Mouse (Mus musculus): Measurements from ENCODE around the gene Vax2. TPM values are rescaled to one million over a fixed set of nuclear protein-coding genes. Genes with fewer than 3 reads are reported as not detected.

The Vax2 gene
- polyA plus RNA-seq, 1 experiment from 2014 or later = not detected

GRCm38 (mm10) chr6:83714221-83715123, 3.4 kb downstream of the Vax2 start:
- Histone ChIP-seq H3K4me3 (ENCODE audit: low read depth, low read length) (no peak overlapping the region), H3K4me2 (replicated peaks; ENCODE audit: low read depth) (no peak overlapping the region), H3K9ac (ENCODE audit: low read length) (no peak overlapping the region), H3K27me3 (ENCODE audit: control insufficient read depth, insufficient read depth, low read length) (peaks cover 43% of the 10 kb centered on the region), H3K4me1 (replicated peaks; ENCODE audit: control insufficient read depth, insufficient read depth) (no peaks in the 10 kb centered on the region), H3K9me3 (ENCODE audit: control insufficient read depth, low read length) (no peaks in the 10 kb centered on the region), H3K36me3 (ENCODE audit: control insufficient read depth, insufficient read depth, low read length) (no peaks in the 10 kb centered on the region), H3K27ac (replicated peaks) (no peak overlapping the region)
- no peak for TF ChIP-seq EP300 (optimal IDR thresholded peaks at IDR 0.05)
- no peak for TF ChIP-seq CTCF (IDR thresholded peaks at IDR 0.05; ENCODE audit: low read depth)
- WGBS = 5% methylated on average over 34 of the region's 34 CpGs
- peak; percentile 28 for DNase-seq (ENCODE audit: low spot score)
- ATAC-seq (ENCODE audit: low FRiP score, low TSS enrichment) = no peak

GRCm38 (mm10) chr6:83715461-83716196, 4.6 kb downstream of the Vax2 start:
- Histone ChIP-seq H3K4me3 (ENCODE audit: low read depth, low read length) (no peak overlapping the region), H3K4me2 (replicated peaks; ENCODE audit: low read depth) (no peak overlapping the region), H3K9ac (ENCODE audit: low read length) (no peak overlapping the region), H3K9me3 (ENCODE audit: control insufficient read depth, low read length) (no peaks in the 10 kb centered on the region), H3K27me3 (ENCODE audit: control insufficient read depth, insufficient read depth, low read length) (peaks cover 43% of the 10 kb centered on the region), H3K4me1 (replicated peaks; ENCODE audit: control insufficient read depth, insufficient read depth) (no peaks in the 10 kb centered on the region), H3K36me3 (ENCODE audit: control insufficient read depth, insufficient read depth, low read length) (no peaks in the 10 kb centered on the region), H3K27ac (replicated peaks) (no peak overlapping the region)
- 9% methylated on average over 30 of the region's 30 CpGs for WGBS
- TF ChIP-seq CTCF (IDR thresholded peaks at IDR 0.05; ENCODE audit: low read depth) = no peak
- TF ChIP-seq EP300 (optimal IDR thresholded peaks at IDR 0.05) = no peak
- no peak for DNase-seq (ENCODE audit: low spot score)
- ATAC-seq (ENCODE audit: low FRiP score, low TSS enrichment) = no peak

- no peak overlapping the region for H3K9ac ChIP-seq (ENCODE audit: low read length)
- H3K4me3 ChIP-seq (ENCODE audit: low read depth, low read length) = no peak overlapping the region
- 7% methylated on average over 8 of the region's 8 CpGs for WGBS
- no peak for TF ChIP-seq EP300 (optimal IDR thresholded peaks at IDR 0.05)
- TF ChIP-seq CTCF (IDR thresholded peaks at IDR 0.05; ENCODE audit: low read depth) = no peak
- H3K9me3 ChIP-seq (ENCODE audit: control insufficient read depth, low read length) = no peaks in the 10 kb centered on the region
- no peak overlapping the region for H3K27ac ChIP-seq (replicated peaks)
- no peak overlapping the region for H3K4me2 ChIP-seq (replicated peaks; ENCODE audit: low read depth)
- peaks cover 49% of the 10 kb centered on the region for H3K27me3 ChIP-seq (ENCODE audit: control insufficient read depth, insufficient read depth, low read length)
- H3K36me3 ChIP-seq (ENCODE audit: control insufficient read depth, insufficient read depth, low read length) = no peaks in the 10 kb centered on the region
- ATAC-seq (ENCODE audit: low FRiP score, low TSS enrichment) (no peak), DNase-seq (ENCODE audit: low spot score) (no peak)
- no peaks in the 10 kb centered on the region for H3K4me1 ChIP-seq (replicated peaks; ENCODE audit: control insufficient read depth, insufficient read depth)
Measured at GRCm38 (mm10) chr6:83717026-83717425, 6.0 kb downstream of the Vax2 start.

GRCm38 (mm10) chr6:83722526-83722925, 11.5 kb downstream of the Vax2 start:
- 17% methylated on average over 6 of the region's 6 CpGs for WGBS
- Histone ChIP-seq H3K9me3 (ENCODE audit: control insufficient read depth, low read length) (no peaks in the 10 kb centered on the region), H3K9ac (ENCODE audit: low read length) (no peak overlapping the region), H3K27me3 (ENCODE audit: control insufficient read depth, insufficient read depth, low read length) (peaks cover 18% of the 10 kb centered on the region; the same call in 1 of the 2 replicates), H3K4me2 (replicated peaks; ENCODE audit: low read depth) (no peak overlapping the region), H3K4me3 (ENCODE audit: low read depth, low read length) (no peak overlapping the region), H3K27ac (replicated peaks) (no peak overlapping the region), H3K36me3 (ENCODE audit: control insufficient read depth, insufficient read depth, low read length) (no peaks in the 10 kb centered on the region), H3K4me1 (replicated peaks; ENCODE audit: control insufficient read depth, insufficient read depth) (no peaks in the 10 kb centered on the region)
- DNase-seq (ENCODE audit: low spot score) (no peak), ATAC-seq (ENCODE audit: low FRiP score, low TSS enrichment) (no peak)
- TF ChIP-seq CTCF (IDR thresholded peaks at IDR 0.05; ENCODE audit: low read depth) (no peak), EP300 (optimal IDR thresholded peaks at IDR 0.05) (no peak)

GRCm38 (mm10) chr6:83727178-83727577, 16.1 kb downstream of the Vax2 start:
- Histone ChIP-seq H3K9ac (ENCODE audit: low read length) (no peak overlapping the region), H3K9me3 (ENCODE audit: control insufficient read depth, low read length) (no peaks in the 10 kb centered on the region), H3K27ac (replicated peaks) (no peak overlapping the region), H3K27me3 (ENCODE audit: control insufficient read depth, insufficient read depth, low read length) (peaks cover 4% of the 10 kb centered on the region; the same call in 1 of the 2 replicates), H3K4me3 (ENCODE audit: low read depth, low read length) (no peak overlapping the region), H3K4me2 (replicated peaks; ENCODE audit: low read depth) (no peak overlapping the region), H3K36me3 (ENCODE audit: control insufficient read depth, insufficient read depth, low read length) (no peaks in the 10 kb centered on the region), H3K4me1 (replicated peaks; ENCODE audit: control insufficient read depth, insufficient read depth) (no peaks in the 10 kb centered on the region)
- ATAC-seq (ENCODE audit: low FRiP score, low TSS enrichment) (no peak), DNase-seq (ENCODE audit: low spot score) (no peak)
- no peak for TF ChIP-seq EP300 (optimal IDR thresholded peaks at IDR 0.05)
- TF ChIP-seq CTCF (IDR thresholded peaks at IDR 0.05; ENCODE audit: low read depth) = peak; percentile 59
- WGBS = 46% methylated on average over 4 of the region's 4 CpGs
